Mouse (Mus musculus) brain, embryonic 14.5 days (tissue): Measurements from ENCODE around the gene Stub1.

Experiments used
- CTCF ChIP-seq: fragments of 200-500 bp; IDR thresholded peaks from 2 replicates; pipeline ENCODE4 v1.5.1; 2012; ENCODE audit warnings: inconsistent platforms, mild to moderate bottlenecking, moderate library complexity, borderline replicate concordance; ENCODE audit not compliant: insufficient read depth, insufficient read length; ENCODE audit errors: extremely low read depth
- POLR2A ChIP-seq: fragments of 200-500 bp; IDR thresholded peaks from 2 replicates; pipeline ENCODE4 v1.6.1; 2012; ENCODE audit warnings: mild to moderate bottlenecking, inconsistent platforms, borderline replicate concordance; ENCODE audit not compliant: poor library complexity, insufficient read depth, insufficient read length, severe bottlenecking; ENCODE audit errors: extremely low read depth

GRCm38 (mm10) chr17:25833961-25834594 is 874 bp upstream of the Stub1 start:
- TF ChIP-seq CTCF (no peak), POLR2A (no peak)
